Mouse (Mus musculus): ENCODE measurements around the gene Necab2. TPM values are rescaled to one million over a fixed set of nuclear protein-coding genes. Genes with fewer than 3 reads are reported as not detected.

The Necab2 gene
- not detected for total RNA-seq (2023)

DNA sequence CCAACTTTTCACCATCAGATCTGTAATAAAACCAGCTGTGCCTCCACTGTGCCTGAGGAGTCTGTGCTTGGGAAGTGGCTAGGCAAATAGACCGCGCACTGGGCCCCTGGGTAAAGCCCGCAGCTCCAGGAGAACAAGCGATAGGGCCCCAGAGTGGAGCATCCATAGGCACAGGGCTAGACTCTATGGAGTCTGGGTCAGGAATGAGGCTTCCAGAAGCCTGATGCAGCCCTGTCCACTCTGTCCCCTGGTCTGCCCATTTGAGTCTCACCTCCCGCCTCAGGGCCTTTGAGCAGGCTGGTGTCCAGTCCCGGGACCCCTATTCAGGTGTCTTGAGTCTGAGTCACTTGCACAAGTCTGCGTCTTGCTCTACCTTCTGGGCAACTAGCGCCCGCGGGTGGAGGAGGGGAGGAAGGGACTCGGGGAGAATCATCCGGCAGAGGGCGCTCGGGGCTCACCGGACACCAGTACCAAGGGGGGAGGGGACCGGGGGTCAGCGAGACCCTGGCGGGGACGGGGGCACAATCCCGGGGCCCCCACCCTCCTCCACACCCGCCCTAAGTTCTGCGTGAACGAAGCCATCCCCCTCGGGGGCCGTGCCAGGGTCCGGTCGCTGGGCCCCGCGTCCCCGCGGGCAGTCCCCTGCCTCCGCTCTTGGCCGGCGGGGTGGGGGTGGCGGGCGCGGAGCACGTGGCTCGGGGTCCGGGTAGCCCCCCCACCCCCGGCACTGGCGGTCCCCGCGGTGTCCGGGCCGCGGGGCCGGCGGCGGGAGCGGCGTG is at the start of gene Necab2:
Gene Necab2 (plus strand): TSS at position 509 of the 779 bp plus-strand sequence.

DNA sequence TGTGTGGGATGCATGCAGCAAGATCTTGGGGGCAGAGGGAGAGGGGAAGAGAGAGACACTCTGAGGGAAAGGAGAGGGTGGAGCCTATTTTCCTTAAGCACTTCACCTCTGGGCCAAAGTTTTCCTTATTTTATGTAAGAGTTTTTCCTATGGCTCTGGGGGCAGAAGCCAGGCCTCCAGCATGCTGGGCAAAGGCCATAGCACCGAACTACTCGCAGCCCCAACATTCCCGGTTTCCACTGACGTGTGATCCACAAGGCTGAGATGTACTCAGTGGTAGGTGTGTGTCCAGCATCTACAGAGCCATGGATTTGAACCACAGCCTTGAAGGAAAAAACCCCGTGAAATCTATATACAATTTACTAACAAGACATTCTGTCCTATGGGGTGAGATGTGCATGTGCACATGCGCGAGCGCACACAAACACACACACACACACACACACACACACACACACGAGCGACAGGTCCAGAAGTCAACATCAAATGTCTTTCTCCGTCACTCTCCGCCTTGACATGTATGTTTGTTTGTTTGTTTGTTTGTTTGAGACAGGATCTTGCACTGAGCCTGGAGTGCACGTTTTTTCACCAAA is 12.8 kb upstream of the Necab2 start, which contains the start of gene Osgin1:
Gene Osgin1 (plus strand): TSS at position 543 of the 593 bp plus-strand sequence.

DNA sequence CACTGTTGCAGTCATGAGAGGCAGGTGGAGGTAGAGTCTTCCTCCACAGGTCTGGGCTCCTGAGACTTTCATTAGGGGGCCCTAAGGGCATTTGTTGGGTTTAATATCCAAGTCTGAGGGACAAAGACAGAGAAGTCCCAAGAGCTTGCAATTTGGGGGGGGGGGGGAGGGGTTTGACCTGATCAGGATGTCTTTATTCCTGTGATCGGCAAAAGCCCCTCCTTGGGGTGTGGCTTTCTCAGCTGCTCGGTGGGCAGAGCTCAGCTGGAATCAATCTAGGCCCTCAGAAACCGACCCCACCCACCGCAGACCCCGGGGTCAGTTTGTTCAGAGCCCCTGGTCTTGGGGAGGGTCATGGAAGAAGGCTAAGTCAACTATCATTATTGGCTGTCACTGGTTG is 55.1 kb downstream of the Necab2 start, which contains the start of gene Slc38a8:
Gene Slc38a8 (minus strand): TSS at position 101 of the 400 bp plus-strand sequence.

Other genes with a start within 250 kb of the Necab2 start
- 67.8 TPM for gene Hsbp1, start 102.2 kb upstream of the Necab2 start, total RNA-seq (2023)
- gene Mlycd, start 51.8 kb upstream of the Necab2 start, total RNA-seq (2023) = 12.2 TPM
- 7.7 TPM for gene Osgin1, start 12.6 kb upstream of the Necab2 start, total RNA-seq (2023)
- 1.4 TPM for gene Slc38a8, start 55.0 kb downstream of the Necab2 start, total RNA-seq (2023)
- 199 TPM for gene Mbtps1, start 112.0 kb downstream of the Necab2 start, total RNA-seq (2023)
- gene Hsdl1, start 128.5 kb downstream of the Necab2 start, total RNA-seq (2023) = 65.4 TPM
- gene Dnaaf1, start 128.5 kb downstream of the Necab2 start, total RNA-seq (2023) = not detected
- gene Taf1c, start 158.5 kb downstream of the Necab2 start, total RNA-seq (2023) = 21.8 TPM
- not detected for gene Adad2, start 166.0 kb downstream of the Necab2 start, total RNA-seq (2023)
- gene Kcng4, start 189.0 kb downstream of the Necab2 start, total RNA-seq (2023) = not detected
- not detected for gene Wfdc1, start 219.6 kb downstream of the Necab2 start, total RNA-seq (2023)